Mouse (Mus musculus): ENCODE measurements around the gene Gm3285.

GRCm38 (mm10) chr10:77900126-77900525 lies 38.4 kb downstream of the Gm3285 start:
- TF ChIP-seq CTCF (IDR thresholded peaks at IDR 0.05; ENCODE audit: extremely low read depth, insufficient read depth, low read length) (no peak), POLR2A (IDR thresholded peaks at IDR 0.05; ENCODE audit: extremely low read depth, insufficient read depth, low read length) (no peak)
